14 mouse cellular contexts compared by ENCODE assay signal in genomic region chr13:107247792-107248505, GRCm38 (mm10).
DNase-seq lines count a peak whose midpoint lies in the region; ATAC-seq lines count a peak whose summit lies in the region.
"Had no signal": no experiment of that assay in that cellular context is flagged by ENCODE, and none has a peak within 500 bp of the region (broad histone marks: within the 10 kb centered on the region; RNA-seq: fewer than 3 reads in every experiment).

No protein-coding gene starts in this region.

- no peak overlapping the region for H3K4me3 ChIP-seq in hindbrain, embryonic 13.5 days
- H3K4me3 ChIP-seq in hindbrain, embryonic 10.5 days: no peak overlapping the region
- H3K4me3 ChIP-seq in midbrain, embryonic 13.5 days (replicated peaks): no peak overlapping the region
- no peak overlapping the region for H3K4me3 ChIP-seq in midbrain, embryonic 10.5 days
- 0 out of 2 replicates have a peak overlapping the region, but pooled peaks have one; percentile 14 for H3K4me3 ChIP-seq in forebrain, embryonic 14.5 days (ENCODE audit: low read depth, low read length)
- H3K4me3 ChIP-seq in neural tube, embryonic 13.5 days: no peak overlapping the region
- H3K4me3 ChIP-seq: gastrocnemius, adult 2 months had no signal

- H3K36me3 ChIP-seq in hindbrain, embryonic 13.5 days: no peaks in the 10 kb centered on the region
- H3K36me3 ChIP-seq in hindbrain, embryonic 10.5 days: no peaks in the 10 kb centered on the region
- H3K36me3 ChIP-seq in midbrain, embryonic 13.5 days: no peaks in the 10 kb centered on the region
- H3K36me3 ChIP-seq in midbrain, embryonic 10.5 days: no peaks in the 10 kb centered on the region
- H3K36me3 ChIP-seq in forebrain, embryonic 14.5 days (ENCODE audit: control insufficient read depth, insufficient read depth, low read length): no peaks in the 10 kb centered on the region
- H3K36me3 ChIP-seq in neural tube, embryonic 13.5 days: no peaks in the 10 kb centered on the region

- H3K27ac ChIP-seq in hindbrain, embryonic 13.5 days: no peak overlapping the region
- H3K27ac ChIP-seq in hindbrain, embryonic 10.5 days: no peak overlapping the region
- H3K27ac ChIP-seq in midbrain, embryonic 13.5 days: no peak overlapping the region
- H3K27ac ChIP-seq in midbrain, embryonic 10.5 days (replicated peaks): no peak overlapping the region
- no peak overlapping the region for H3K27ac ChIP-seq in forebrain, embryonic 14.5 days (ENCODE audit: low read depth, low read length)
- no peak overlapping the region for H3K27ac ChIP-seq in neural tube, embryonic 13.5 days (replicated peaks)
- H3K27ac ChIP-seq: gastrocnemius, adult 2 months had no signal

- DNase-seq in hindbrain, embryonic 10.5 days (ENCODE audit: low spot score): no peak
- no peak for DNase-seq in midbrain, embryonic 10.5 days (ENCODE audit: low spot score)
- DNase-seq in forebrain, embryonic 14.5 days (ENCODE audit: low spot score): peak; percentile 27
- no peak for DNase-seq in heart, adult 11 months
- DNase-seq: cerebellum, adult 8-10 months; gastrocnemius, adult 2 months; kidney, postnatal 36 days; liver; lung, postnatal 14 days had no signal

- H3K9ac ChIP-seq in hindbrain, embryonic 13.5 days: no peak overlapping the region
- no peak overlapping the region for H3K9ac ChIP-seq in midbrain, embryonic 13.5 days (replicated peaks)
- no peak overlapping the region for H3K9ac ChIP-seq in forebrain, embryonic 14.5 days (ENCODE audit: low read length)
- peak overlapping the region; percentile 62; the same call in 1 of the 2 replicates for H3K9ac ChIP-seq in neural tube, embryonic 13.5 days

- ATAC-seq in hindbrain, embryonic 13.5 days (ENCODE audit: low FRiP score): no peak
- ATAC-seq in midbrain, embryonic 13.5 days: peak; percentile 59; the same call in 1 of the 2 replicates
- peak; percentile 58; the same call in 1 of the 2 replicates for ATAC-seq in forebrain, embryonic 14.5 days
- ATAC-seq in neural tube, embryonic 13.5 days (ENCODE audit: low read depth): 0 out of 2 replicates have a peak, but pooled peaks have one; percentile 8
- ATAC-seq in erythroblast, adult 5-6 weeks (replicated peaks; ENCODE audit: low FRiP score, poor library complexity, severe bottlenecking): no peak
- ATAC-seq: activated CD4-positive, CD25-positive, alpha-beta regulatory T cell, adult 4 months had no signal

- H3K9me3 ChIP-seq in hindbrain, embryonic 13.5 days: no peaks in the 10 kb centered on the region
- H3K9me3 ChIP-seq in hindbrain, embryonic 10.5 days: no peaks in the 10 kb centered on the region
- H3K9me3 ChIP-seq in midbrain, embryonic 13.5 days: no peaks in the 10 kb centered on the region
- no peaks in the 10 kb centered on the region for H3K9me3 ChIP-seq in midbrain, embryonic 10.5 days (replicated peaks)
- no peaks in the 10 kb centered on the region for H3K9me3 ChIP-seq in forebrain, embryonic 14.5 days (replicated peaks; ENCODE audit: control insufficient read depth, low read length)
- no peaks in the 10 kb centered on the region for H3K9me3 ChIP-seq in neural tube, embryonic 13.5 days

- 0 out of 2 replicates have a peak, but pooled peaks cover 5% of the 10 kb centered on the region for H3K27me3 ChIP-seq in hindbrain, embryonic 13.5 days
- H3K27me3 ChIP-seq in hindbrain, embryonic 10.5 days (ENCODE audit: insufficient read depth, poor library complexity, severe bottlenecking): 0 out of 2 replicates have a peak, but pooled peaks cover 11% of the 10 kb centered on the region
- no peaks in the 10 kb centered on the region for H3K27me3 ChIP-seq in midbrain, embryonic 13.5 days
- H3K27me3 ChIP-seq in midbrain, embryonic 10.5 days (ENCODE audit: low read depth, poor library complexity, severe bottlenecking): peaks cover 27% of the 10 kb centered on the region
- no peaks in the 10 kb centered on the region for H3K27me3 ChIP-seq in forebrain, embryonic 14.5 days (replicated peaks; ENCODE audit: control insufficient read depth, insufficient read depth, low read length)
- peaks cover 34% of the 10 kb centered on the region for H3K27me3 ChIP-seq in neural tube, embryonic 13.5 days

- H3K4me1 ChIP-seq in hindbrain, embryonic 13.5 days (replicated peaks): peaks cover 17% of the 10 kb centered on the region
- peaks cover 13% of the 10 kb centered on the region for H3K4me1 ChIP-seq in hindbrain, embryonic 10.5 days (replicated peaks)
- peaks cover 20% of the 10 kb centered on the region for H3K4me1 ChIP-seq in midbrain, embryonic 13.5 days (replicated peaks)
- H3K4me1 ChIP-seq in midbrain, embryonic 10.5 days: peaks cover 24% of the 10 kb centered on the region
- H3K4me1 ChIP-seq in forebrain, embryonic 14.5 days (ENCODE audit: control insufficient read depth, insufficient read depth, low read length): peaks cover 21% of the 10 kb centered on the region
- H3K4me1 ChIP-seq in neural tube, embryonic 13.5 days (replicated peaks): peaks cover 25% of the 10 kb centered on the region

- 45% methylated on average over 9 of the region's 9 CpGs for WGBS in hindbrain, embryonic 13.5 days
- 46% methylated on average over 9 of the region's 9 CpGs for WGBS in hindbrain, embryonic 10.5 days
- 53% methylated on average over 9 of the region's 9 CpGs for WGBS in midbrain, embryonic 13.5 days
- 43% methylated on average over 9 of the region's 9 CpGs for WGBS in midbrain, embryonic 10.5 days
- 15% methylated on average over 9 of the region's 9 CpGs for WGBS in forebrain, embryonic 14.5 days
- 42% methylated on average over 9 of the region's 9 CpGs for WGBS in neural tube, embryonic 13.5 days

- peak overlapping the region; percentile 51; the same call in 1 of the 2 replicates for H3K4me2 ChIP-seq in hindbrain, embryonic 13.5 days
- H3K4me2 ChIP-seq in midbrain, embryonic 13.5 days (replicated peaks): no peak overlapping the region
- H3K4me2 ChIP-seq in forebrain, embryonic 14.5 days (ENCODE audit: low read length): peak overlapping the region; percentile 45
- H3K4me2 ChIP-seq in neural tube, embryonic 13.5 days: peak overlapping the region; percentile 54; the same call in 1 of the 2 replicates

Comparison
In these comparisons a context has a peak if more than half of its experiments do, and no peak if none do; other contexts are left out.
1. ATAC-seq: peak in midbrain, embryonic 13.5 days (single experiment), forebrain, embryonic 14.5 days (single experiment) and neural tube, embryonic 13.5 days (single experiment); none in hindbrain, embryonic 13.5 days (single experiment) and erythroblast, adult 5-6 weeks (single experiment).